Mouse (Mus musculus) embryo, embryonic 10 days (tissue): ENCODE measurements at regions not wholly inside any gene's neighbourhood (a gene's known extent, or its start where the extent isn't known, plus 50 kb on each side); places are given as distances from the start of the nearest gene placed in this dataset.

Source experiments
- DNase-seq: peaks from one replicate; pipeline ENCODE4 v3.0.0-alpha.2; 2015; ENCODE audit warnings: low spot score

DNA sequence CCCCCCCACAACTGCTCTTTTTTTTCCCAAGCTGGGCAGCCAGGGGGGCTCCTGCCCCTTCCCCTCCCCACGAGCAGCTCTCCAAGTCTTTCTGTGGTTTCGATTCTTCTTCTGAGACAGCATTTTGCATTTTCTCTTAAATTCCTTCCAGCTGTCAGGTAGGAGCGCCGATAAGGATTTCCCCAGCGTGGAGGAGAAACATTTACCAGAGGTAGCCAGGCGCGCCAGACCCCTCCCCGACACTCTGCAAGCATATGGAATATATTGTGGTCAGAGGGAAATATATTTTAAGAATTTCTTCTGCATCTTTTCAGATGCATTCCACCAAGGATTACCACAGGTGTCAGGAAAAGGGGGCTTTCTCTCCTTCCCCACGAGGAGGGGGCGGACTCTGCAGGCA is 111.9 kb downstream of the Tbx5 start:
- no peak for DNase-seq

DNA sequence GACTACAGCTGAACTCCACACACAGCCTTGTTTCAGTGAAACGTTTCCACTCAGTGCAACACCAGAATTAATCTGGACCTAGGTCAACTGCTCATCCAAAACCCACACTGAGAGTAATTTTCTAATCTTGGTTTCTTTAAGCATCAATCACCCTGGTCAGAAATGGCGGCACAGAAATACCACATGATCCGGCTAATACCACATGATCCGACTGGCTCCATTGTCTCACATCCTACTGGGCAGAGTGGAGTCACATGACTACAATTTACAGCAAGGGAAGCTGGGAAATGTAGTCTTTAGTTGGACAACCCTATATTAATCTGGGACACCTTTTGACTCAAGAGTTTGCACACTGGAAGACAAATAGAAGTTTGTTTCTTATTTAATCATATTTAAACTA is 115.9 kb downstream of the Tbx5 start:
- DNase-seq, result peak; percentile 60

DNA sequence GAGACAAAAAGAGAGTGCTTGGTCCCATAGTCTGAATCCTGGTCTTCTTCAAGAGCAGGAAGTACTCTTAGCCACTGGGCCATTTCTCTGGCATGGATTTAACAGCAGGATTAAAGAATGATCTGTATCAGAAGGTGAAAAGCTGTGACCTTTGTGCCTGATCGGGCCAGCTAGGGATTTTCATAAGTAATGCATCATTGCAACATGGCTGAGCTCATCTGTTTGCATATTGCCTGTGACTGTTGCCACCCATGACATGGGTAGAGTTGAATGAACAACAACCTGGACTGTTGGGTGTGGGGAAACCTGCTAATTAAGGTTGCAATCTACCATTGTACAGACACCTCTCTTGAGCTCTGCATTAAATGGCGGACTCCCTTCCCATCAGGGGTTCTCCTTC is 119.6 kb downstream of the Tbx5 start:
- DNase-seq, result no peak

DNA sequence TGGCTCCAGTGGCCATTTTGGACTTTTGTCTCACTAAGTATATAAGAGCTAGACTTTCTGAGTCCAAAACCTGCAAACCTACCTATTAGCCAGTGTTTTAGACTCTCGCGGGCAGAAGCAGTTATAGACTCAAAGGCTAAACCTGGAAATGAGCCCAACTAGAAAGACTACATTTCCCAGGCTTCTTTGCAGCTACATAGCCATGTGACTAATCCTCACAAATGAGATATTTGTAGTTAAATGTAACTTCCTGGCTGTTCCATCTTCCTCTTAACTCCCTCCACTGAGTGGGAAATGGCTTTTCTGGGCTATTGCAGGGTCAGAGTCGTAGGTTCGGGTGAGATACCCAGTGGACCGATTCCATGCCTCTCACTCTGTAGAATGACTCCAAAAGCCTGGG is 120.7 kb downstream of the Tbx5 start:
- DNase-seq, result no peak

DNA sequence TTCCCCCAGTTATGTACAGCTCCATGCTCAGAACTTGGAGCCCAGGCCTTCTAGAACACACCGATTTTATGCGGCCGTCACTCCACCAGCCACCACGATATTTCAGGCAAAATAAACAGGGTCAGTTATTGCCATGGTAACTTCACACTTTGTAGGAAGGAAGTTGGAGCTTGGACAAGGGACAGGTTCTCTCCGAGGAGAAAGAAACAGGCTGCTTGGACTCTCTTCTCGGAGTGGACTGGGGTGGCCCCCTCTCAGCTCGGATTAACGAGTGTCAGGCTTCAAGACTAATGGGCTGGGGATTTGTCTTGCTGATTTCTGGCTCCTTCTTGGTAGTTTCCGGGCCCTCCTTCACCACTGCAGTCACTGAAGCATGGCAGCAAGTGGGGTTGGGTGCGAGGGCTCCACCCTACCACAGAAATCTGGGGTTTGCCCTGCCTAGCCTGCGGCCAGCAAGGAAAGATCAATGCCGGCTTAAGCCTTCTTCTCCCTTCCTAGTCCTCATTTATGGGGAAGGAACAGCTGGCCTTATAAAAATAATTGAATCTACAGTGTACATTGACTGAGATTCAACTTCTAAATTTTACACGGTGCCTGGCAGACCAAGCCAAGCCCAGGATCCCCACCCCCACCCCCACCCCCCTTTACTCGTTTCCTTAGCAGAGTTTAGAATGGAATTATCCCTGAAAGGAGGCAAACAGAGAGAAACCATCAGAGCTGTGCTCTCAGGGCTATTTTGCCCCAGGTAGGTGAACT is 121.5 kb downstream of the Tbx5 start:
- DNase-seq, result no peak

DNA sequence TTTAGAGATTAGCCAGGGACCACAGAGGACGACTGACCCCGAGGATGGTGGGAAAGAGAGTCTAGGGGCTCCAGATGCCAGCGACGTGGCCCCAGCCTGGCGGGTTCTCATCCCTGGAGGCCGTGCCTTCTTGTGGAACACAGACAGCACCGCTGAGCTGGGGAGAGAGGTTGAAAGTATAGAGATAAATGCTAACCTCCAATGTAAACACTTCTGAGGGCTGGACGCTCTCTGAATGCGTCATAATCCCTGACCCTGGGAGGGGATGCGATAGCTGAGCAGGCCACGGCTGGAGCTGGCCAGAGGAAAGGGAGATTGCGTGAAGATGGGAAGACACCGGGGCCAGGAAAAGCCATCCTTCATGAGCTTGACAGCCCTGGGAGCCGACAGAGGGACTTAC is 126.5 kb downstream of the Tbx5 start:
- DNase-seq, result peak; percentile 62

DNA sequence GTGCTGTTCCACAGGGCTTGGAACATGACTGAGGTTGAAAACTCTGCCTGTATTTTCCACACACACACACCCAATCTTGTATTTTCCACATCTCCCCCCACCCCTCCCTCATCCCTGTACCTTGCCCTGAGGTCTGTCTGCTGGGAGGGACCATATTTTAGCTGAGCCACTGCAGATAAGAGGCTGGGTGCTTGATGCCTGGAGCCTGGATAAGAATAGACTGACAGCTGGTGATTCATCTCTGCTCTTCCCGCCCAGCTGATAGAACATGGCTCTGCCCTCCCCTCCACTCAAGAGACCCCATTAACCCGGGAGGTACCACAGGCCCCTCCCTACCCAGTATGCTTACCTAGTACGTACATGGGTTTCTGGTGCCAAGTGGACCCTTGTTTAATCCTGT is 132.3 kb downstream of the Tbx5 start:
- DNase-seq, result no peak

DNA sequence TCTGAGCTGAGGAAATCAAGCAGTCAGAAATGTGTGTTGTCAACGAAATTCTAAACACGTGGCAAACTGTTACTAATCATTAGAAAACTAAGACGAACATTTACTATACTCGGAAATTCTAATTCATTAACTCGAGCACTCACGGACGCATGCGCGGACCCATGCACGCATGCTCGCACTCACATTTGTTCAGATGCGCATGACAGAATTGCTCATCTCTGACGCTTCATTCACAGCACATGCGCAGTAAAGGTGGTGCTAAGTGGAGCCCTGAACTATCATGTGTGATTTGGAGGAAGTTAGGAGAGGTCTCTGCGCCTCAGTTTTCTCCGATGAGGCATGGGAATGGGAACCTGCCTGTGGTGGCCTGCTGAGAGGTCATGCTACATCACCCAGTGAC is 138.8 kb downstream of the Tbx5 start:
- no peak for DNase-seq

DNA sequence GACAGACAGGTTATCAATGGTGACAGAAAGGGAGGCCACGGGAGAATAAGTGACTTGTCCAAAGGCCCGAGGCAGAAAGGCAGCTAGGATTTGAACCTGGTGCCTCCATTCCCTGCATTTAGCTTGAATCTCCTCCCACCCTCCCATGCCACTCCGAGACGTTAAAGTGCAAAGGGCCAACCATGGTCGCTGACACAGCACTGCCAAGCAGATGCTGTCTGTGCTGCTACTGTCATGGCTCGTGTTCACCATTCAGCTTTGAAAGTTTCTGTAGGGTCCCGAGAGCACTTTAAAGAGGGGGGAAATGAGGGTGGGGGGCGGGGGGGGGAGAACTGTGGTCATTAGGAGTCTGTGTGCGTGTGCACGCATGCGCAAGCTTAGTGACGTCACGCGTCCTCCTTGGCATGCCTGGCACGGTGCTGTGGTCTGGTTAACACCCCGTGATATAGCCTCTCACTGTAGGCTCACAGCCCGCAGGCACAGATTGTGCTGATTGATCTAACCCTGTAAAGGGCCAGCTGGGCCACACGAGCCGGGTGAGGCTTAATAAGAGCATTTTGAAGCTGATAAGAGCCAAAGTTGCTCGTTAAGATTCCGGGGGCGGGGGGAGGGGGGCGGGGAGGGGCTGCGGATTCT is 140.5 kb downstream of the Tbx5 start:
- DNase-seq, result peak; percentile 51

DNA sequence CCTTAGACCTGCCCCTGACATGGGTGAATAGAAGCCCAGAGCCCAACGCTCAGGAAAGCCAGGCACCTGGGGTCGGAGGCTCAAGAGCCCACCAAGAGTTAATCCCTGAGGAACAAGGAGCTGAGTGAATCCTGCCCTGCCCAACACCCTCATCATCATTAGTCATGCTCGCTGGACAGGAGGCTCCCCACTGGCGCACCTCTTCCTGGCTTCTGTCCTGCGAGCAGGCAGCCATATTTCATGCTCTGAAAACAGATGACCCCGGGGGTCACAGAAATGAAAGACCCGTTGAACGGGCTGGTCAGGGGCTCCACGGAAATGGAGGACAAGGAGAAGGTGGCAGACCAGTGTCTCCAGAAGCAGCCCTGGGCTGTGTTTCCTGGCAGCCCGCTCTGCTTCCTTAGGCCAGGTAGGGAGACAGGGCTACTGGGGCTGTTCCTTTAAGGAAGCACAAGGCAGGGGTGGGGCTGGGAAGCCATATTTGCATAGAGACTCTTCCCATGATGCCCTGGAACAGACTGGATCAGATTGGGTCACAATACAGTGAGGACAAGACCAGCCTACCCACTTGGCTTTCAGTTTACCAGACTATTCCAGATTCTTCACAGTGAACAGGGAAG is 138.1 kb upstream of the Rbm19 start:
- peak; percentile 53 for DNase-seq

DNA sequence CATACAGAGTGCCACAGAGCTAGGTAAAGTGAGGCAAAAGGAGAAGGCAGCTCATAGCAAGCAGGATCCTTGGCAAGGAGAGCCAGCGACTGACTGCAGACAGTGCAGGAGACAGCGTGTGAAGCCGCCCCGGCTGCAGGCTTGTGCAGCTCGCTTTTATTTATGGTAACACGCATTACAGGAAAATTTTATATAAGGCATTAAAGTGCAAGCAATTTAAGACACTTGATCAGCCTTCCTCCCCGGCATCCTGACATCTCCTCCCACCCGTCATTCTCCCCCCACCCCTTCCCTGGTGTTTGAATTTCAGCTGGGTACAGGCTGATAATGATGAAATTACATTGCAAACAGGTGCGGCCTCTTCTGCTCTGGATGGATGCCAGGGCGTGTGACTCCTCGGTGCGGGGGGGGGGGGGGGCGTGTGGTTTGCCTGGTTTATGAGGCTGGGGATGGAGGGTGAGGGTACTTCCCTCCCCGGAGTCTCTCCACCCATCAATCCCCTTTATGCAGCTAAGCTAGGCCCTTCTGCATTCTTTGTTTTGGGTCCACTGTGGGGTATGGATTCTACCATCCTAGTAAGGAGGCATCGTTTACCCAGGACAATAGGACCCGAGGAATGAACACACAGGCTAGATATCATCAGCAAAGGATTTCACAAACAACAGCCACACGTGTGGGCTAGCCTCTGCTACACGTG is 135.0 kb upstream of the Rbm19 start:
- DNase-seq, result no peak

DNA sequence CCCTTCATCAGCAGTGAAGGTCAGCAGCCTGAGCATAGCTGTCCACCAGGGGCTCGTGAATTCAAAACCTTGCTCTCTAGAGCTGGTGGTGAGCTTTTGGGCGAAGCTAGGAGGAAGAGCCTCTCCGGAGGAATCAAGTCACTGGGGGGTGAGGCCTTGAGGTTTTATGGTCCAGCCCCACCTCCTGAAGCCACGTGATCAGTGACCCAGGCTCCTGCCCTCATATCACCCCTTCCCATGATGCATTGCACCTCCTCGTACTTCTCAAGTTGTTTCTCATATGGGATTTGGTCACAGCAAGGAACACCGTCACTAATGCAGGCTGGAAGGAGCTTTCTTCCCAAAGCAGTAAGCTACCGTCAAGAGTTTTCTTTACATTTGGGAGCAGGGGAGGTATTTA is 132.1 kb upstream of the Rbm19 start:
- no peak for DNase-seq

DNA sequence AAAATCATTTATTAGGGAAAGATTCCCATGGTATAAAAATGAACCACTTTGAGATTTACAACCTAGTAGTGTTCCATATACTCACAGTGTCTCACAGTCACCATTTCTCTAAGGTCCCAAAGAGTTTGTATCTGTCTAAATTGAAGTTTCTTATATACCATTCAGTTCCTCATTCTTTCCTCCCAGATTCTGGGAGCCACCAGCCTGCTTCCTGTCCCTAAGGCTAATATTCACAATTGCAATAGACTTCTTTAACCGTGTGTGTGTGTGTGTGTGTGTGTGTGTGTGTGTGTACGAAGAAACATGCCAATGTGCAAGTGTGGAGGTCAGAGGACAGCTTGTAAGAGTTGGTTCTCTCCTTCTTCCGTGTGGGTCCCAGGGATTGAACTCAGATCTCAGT is 124.1 kb upstream of the Rbm19 start:
- DNase-seq, result no peak

DNA sequence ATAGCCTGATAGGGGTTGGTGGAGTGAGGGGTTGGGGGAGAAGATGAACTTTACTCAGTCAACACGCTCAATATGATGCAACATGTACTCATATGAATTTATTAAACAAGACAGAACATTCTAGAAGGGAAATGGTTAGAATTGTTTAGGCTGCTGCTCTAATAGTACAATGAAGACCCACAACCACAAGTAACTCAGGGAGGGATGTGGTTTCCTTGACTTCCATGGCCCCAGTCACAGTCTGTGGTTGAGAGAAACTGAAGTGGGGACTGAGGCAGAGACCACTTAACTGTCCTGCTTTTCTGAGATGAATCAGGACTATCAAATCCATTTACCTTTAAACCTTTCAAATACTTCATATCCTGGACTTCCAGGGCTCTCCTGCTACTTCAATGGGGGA is 120.5 kb upstream of the Rbm19 start:
- DNase-seq, result no peak

DNA sequence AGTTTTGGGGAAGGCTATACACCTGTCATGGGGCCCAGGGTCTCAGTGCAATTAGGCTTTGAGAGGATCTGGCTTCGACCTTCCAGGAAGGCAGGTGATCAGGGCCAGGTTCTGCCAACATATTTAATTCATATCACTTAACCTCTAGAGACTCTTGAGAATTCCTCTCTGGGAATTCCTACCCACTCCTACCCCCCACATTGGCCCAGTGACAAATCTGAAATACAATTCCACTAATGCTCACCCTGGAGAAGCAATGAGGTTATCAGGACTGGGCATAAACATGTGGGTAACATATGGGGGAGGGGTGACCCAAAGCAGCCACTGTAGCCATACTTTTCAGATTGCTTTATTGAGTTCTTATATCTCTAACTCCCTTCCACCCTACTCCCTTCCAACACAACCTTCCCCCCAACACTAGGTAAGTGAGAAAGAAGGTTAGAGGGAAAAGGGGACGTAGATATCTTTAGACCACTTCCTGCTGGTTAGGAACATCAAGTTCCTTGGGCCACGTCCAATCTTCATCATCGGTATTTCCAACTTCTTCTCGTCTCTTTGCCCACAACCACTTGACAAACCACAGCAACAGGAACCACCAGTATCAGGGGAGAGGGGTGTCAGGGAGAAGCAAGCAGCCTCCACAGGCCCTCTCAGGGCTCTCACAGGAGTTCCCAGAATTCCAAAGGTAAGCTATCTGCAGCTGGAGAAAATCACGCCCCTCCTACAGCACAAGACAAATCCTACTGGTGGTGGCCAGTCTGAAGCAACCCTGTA is 110.4 kb upstream of the Rbm19 start:
- DNase-seq, result no peak

DNA sequence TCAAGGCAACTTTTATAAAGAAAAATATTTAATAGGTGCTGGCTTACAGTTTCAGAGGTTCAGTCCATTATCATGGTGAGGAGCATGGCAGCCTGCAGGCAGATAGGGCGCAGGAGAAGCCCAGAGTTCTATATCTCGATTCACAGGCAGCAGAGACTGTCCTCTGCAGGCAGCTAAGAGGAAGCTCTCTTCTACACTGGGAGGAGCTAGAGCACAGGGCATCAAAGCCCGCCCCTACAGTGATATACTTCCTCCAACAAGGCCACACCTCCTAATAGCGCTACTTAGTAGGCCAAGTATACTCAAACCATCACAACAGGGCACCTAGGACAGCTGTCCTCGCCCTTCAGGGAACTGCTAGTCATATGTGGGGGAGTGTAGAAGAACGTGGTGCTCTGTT is 108.5 kb upstream of the Rbm19 start:
- DNase-seq, result no peak

DNA sequence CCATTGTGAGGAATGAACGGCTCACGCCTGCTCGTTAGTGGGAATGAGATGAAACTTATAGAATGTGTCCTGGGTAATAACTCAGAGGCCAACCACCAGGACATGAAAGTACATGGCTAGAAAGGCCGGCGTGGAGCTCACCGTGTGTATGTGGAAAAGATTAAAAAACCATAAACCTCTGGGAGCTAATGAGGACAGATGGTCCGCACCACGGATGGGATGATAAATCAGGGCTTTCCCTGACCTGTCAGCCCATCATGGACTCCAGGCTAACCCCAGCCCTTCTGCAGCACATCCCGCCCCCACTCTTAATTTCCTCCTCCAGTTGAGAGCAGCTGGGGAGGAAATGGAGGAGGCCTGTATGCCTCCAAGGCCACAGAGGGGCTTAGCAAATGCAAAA is 108.0 kb upstream of the Rbm19 start:
- DNase-seq, result peak; percentile 9

DNA sequence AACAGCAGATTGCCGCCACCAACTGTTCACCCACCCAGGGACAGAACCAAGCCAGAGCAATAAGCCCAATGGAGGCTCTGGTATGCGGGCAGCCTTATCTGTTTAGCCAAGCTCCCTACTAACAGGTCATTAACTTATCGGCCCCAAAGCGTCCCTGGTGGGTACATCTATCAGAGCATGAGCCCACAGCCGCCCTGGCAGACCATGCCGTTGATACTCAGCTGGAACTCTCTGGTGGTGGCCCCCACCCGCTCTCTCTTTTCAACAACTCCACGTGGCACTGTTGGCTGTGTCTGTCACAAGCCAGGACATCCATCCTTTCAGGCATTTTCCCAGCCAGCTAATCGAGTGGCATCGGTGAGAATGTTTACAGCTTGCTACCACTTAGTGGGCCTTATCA is 100.8 kb upstream of the Rbm19 start:
- no peak for DNase-seq

DNA sequence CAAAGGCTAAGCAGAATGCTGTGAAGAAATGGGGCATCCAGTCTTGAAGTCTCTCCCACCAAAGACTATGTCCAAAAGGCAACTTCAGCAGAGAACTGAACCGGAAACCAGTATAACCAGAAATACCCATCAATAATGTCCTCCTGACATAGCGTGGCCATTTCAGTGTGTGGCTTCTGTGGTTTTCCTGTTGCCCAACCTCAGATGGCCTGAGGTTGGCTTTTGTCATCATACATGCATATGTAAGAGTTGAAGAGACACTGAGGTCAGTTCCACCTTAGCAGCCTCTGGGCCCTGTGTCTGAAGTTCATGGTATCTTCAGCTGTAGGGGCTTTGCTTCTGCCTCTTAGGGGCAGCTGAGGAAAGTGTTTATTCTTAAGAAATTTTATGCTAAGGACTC is 98.1 kb upstream of the Rbm19 start:
- no peak for DNase-seq

DNA sequence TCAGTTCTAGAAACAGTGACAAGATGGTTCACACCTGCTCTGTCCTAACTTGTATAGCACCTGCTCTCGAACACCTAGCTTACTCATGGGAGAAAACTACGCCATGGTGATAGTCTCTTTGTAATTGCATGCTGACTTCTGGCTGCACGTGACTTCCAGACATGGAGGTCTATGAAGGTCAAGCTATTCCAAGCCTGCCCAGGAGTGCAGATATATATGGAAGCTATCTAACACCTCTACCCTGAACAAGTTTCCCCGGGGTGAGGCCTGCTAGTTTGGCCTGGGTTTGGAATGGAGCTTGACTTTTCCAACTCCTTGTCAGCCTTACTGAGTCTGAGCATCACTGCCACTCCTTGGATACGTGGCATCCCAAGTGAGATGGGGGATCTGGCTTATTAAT is 95.5 kb upstream of the Rbm19 start:
- DNase-seq, result no peak

DNA sequence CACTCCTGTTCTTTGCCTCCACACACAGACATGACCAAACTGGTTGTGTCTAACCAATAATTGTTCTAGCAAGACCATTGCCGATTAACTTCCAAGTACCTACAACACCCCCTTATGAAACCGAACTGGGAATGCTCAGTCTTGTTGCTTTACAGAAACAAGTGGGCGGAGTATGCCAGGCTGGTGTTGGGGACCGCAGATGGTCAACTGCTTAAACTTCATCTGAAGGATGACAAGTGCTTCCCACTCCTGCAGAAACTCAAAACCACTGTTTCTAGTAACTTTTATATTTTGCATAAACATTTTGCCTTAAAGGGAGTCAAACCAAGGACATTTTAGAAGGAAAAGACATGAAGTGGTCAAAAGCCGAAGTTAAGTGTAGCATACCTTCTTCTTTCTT is 94.0 kb upstream of the Rbm19 start:
- DNase-seq, result no peak

DNA sequence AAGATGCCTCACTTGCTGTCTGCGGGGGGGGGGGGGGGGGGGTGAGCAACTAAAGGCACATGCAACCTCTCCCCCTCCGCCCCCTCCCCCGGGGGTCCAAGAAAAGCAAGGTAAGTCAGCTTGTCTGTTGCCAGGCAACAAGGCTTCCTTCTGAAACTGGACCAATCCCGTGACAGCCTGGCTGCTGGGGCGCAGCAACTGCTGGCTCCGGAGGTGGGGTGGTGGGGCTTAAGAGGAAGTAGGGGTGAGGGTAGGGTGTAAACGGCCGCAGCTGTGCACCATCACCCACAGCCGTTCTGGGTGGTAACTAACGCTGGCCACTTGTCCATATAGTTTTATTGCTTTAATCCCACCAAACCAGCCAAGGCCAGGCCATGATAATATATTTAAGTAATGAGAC is 92.2 kb upstream of the Rbm19 start:
- peak; percentile 58 for DNase-seq
